Mouse (Mus musculus) ovary, postnatal 10 days (tissue): Measurements from ENCODE around the gene Opcml.

Experiments
- DNase-seq: peaks from one replicate; pipeline ENCODE4 v3.0.0; 2022; ENCODE audit warnings: low spot score

Opcml gene

GRCm38 (mm10) chr9:28536637-28537036, 746.1 kb downstream of the Opcml start:
- DNase-seq = no peak

DNA sequence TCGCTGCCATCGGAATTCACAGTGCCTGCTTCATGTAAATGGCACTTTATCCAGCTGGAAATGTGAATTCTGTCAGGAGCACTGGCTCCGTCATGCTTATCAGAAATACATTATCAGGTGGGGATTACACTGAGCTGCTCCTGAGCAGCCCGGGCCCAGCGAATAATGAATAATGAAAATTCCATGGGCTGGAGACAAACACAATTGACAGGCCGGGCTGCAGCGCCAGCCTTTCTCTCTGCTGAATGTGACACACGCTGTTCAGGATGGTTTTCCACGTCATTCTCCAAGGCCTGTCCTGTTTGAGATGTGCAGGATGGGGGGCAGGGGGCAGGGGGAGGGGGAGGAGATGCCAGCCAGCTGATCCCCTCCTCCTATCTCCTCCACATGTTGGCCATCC, 757.6 kb downstream of the Opcml start:
- no peak for DNase-seq

DNA sequence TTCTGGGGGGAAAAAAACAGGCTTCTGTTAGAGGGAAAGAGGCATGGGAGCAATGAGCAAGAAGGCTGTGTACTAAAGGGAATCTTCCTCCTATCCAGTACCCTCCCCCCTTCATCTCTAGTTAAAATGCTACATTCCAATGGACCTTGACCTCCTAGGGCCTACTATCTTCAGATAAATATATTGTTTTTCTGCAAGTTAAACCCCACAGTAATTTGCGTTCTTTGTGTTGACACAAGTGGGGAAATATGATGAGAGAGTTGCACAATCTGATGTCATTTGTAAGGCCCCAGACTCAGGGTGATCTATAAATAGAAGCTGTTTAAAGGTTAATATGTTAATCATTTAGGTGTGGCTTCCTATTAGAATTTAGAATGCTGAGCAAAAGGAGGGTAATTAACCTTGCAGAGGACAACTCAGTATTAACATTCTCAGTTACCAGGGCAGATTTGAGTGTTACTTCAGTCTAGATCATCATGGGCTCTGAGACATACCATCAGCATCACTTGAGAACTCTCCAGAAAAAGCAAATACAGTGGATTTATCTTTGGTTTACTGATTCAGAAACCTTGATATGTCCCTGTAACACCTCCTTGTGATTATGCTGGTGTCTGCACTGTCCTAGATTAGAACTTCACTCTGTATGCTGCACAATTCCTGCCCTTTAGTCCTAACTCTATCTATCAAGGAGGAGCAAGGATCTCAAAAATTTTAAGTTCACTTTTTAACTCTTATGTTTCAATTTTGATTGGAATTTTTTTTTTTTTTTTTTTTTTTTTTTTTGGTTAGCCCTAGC, 762.0 kb downstream of the Opcml start:
- DNase-seq = no peak

- no peak for DNase-seq
Observed at GRCm38 (mm10) chr9:28558628-28559027, 768.1 kb downstream of the Opcml start.

GRCm38 (mm10) chr9:28561761-28562160, 771.2 kb downstream of the Opcml start:
- DNase-seq = no peak

DNA sequence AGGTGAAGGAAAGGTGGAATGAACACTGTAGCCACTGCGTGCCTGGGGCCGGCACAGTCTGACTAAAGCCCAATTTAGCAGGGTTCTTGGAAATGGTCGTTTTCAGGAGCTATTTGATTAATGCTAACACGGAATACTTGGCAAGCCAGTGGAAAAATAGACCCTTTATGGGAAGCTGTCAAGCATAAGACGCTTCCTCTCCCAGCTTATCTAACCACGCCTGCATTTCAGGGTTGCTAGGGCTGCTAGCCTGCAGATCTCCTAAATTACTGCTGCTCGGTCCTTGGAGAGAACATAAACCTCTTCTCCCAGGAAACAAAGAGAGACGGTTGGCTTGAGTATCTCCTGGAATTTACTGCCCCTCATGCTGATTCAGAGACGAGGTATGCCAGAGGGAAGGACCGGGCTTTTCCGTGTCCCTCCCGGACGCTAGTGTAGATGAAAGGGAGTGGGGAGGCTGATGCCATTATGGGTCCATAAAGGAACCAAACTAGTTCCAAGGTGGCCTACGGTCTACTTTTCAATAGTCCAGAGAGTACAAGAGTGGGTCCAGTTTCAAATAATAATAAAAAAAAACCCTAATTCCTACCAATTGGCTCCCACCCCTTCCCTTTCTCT, 772.6 kb downstream of the Opcml start:
- no peak for DNase-seq

DNA sequence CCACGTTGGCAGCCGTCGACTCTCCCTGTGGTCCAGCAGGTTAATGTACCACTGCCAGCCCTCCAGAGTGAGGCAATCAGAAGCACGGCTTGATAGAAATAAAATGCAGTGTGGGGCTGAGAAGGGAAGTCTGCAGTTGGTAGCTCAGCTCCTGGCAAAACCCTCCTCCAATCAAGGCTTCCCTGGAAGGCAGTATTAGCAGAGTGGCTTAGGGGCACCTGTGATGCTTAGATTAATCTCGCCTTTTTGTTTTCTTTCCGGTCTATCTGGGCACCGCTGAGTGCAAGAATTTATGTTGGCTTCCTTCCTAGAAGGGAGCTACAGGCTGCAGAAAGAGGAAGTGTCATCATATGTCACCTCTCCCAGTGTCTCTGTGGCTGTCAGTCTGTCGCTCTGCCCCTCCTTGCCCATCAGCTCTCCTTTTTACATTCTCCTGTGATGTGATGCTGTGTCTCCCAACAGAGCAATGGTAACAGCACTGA, 778.5 kb downstream of the Opcml start:
- no peak for DNase-seq

DNA sequence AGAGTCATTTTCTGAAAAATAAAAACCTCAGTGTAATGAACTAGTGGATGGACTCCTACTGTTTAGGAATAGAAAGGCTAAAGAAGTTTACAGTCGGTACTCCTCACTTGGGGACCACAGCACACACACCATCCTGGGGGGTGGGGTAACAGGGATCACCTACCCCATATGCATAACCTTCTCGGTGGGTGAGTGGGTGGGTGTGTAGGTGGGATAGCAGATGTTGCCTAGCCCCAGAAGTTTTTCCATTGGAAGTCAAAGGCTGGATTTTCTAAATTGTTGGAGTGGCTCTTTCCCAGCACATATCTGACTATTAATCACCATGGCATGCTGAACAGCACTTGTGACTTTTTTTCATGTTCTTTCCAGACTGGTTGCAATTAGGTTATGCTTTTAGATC, 779.2 kb downstream of the Opcml start:
- DNase-seq = no peak

- no peak for DNase-seq
Observed at GRCm38 (mm10) chr9:28571682-28572081, 781.1 kb downstream of the Opcml start.

DNA sequence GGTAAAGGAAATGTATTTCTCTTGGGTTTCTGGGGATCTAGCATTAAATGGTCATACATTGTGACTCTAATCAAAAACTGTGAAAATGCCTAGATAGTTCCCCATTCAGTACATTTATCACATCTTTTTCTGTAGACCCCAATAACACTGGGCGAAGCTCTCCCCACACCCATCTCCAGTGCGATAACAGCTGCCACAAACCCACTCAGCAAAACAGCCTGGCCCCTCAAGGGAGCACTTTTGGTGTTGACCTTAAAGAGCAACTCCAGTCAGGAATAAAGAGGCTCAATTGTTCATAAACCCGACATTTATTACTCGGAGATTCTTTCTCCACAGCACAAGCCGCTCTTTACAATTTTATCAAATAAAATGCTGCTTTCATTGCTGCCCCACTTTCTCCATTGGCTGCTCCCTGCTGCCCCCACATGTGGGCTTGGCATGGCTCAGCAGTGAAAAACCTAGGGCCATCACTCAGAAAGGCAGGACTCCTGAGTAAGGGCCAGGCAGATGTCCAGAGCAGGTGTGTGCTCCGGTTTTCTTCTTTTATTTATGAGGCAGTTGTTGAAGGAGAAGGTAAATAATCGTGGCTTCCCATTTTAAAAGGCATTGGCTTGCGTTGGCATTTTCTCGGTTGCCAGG, 781.7 kb downstream of the Opcml start:
- DNase-seq = no peak

DNA sequence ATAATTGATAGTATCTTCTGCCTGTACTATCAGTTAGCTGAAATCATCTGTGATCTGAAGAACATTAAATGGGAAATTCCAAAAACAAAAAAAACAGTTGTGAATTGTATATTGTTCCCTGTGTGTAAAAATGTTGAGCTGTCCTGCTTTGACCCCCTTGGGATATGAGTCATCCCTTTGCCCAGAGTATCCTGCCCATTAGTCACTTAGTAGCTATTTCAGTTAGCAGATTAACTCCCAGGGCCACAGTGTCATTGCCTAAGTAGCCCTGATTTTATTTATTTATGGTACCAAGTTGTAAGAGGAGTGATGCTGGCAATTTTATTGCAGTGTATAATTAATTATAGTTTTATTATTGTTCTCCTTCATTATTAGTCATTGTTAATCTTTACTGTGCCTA, 788.2 kb downstream of the Opcml start:
- DNase-seq = no peak

DNA sequence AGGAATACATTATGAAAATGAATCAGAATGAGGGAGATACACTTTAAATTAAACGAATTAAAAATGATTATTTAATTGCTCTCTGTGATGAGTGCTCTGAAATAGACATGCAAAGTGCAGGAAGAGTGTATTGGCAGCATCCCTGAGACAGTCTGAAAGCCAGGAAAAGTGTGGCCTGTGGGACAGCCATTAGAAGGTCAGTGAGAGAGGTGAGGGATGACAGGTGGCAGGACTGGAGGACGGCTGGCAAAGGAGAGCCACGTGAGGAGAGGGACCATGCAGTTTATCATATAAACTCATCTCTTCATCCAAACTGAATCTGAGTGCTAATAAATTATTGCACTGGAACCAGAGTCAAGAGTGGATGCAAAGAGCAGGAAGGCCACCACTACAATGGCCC, 796.7 kb downstream of the Opcml start:
- no peak for DNase-seq

GRCm38 (mm10) chr9:28587857-28588388, 797.3 kb downstream of the Opcml start:
- no peak for DNase-seq

- no peak for DNase-seq
Observed at GRCm38 (mm10) chr9:28588488-28588887, 797.9 kb downstream of the Opcml start.

GRCm38 (mm10) chr9:28592208-28592607, 801.6 kb downstream of the Opcml start:
- DNase-seq = no peak

GRCm38 (mm10) chr9:28595062-28595461, 804.5 kb downstream of the Opcml start:
- DNase-seq = no peak

DNA sequence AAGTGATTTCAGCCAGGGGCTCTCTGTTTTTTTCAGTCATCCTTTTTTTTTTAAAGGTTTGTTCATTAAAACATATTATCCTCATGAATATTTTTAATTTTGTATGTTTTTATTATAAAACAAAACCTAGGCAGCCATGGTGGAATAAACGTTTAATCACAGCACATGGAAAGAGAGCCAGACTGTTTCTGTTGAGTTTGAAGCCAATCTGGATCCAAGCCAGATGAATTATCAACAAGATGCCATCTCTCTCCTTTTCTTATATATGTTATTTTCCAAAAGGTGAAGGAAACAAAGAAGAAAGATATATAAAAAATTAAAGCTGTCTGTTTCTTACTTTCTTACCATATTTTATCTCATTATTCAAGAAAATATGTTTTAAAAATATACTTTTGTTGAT, 815.0 kb downstream of the Opcml start:
- no peak for DNase-seq

GRCm38 (mm10) chr9:28613683-28614620, 823.4 kb downstream of the Opcml start:
- no peak for DNase-seq

DNA sequence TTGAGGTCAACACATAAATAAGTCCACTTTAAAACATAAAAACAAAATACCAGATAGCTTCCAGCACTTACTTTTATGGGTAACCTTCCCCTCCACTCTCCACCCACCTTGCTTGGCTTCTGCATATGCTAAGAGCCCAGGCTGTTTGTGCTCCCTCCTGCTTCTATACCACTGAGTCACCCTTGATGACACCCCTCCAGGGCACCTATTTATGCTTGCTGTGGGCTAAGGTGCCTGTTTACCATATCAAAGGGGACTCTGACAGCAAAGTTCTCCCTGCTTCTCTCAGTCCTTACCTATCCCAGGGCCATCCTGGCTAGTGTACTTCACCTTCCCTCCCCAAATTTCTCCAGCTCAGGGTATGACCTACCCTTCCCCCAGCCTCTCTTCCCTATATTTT, 824.9 kb downstream of the Opcml start:
- DNase-seq = no peak

GRCm38 (mm10) chr9:28617666-28618065, 827.1 kb downstream of the Opcml start:
- DNase-seq = no peak

GRCm38 (mm10) chr9:28618186-28618892, 827.8 kb downstream of the Opcml start:
- DNase-seq = no peak
